Mouse (Mus musculus): ENCODE measurements around the gene Krcc1.

DNA sequence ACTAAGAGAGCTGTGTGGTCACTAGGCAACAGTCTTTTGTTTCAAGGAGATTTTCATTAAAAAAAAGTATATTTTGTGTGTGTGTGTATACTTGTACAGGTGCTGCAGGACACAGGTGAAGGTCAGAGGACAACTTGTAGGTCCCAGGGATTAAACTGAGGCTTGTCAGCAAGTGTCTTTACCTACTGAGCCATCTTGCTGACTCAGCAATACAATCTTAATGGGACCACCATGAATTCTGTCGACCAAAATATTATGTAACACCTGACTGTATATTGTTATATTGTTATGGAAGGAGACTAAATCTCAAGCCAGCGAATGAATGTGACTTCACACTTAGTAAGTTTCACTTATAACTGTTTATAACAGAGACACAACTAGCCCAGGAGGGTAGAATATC lies 26.6 kb downstream of the Krcc1 start:
- TF ChIP-seq POLR2A (IDR thresholded peaks at IDR 0.05; ENCODE audit: low read depth, low read length) (no peak), CTCF (IDR thresholded peaks at IDR 0.05; ENCODE audit: borderline replicate concordance, insufficient read depth, low read length) (no peak)

All from embryonic fibroblast, embryonic 13.5 days (primary cell).